Mouse (Mus musculus) spleen, postnatal 4 days (tissue): Measurements from ENCODE around the gene Dhrs7c.

ENCODE experiments used
- DNase-seq, 2 experiments: peaks; one replicate each; pipeline ENCODE4 v3.0.0; 2022; ENCODE audit warnings: low spot score in 2 of 2

Dhrs7c gene

DNA sequence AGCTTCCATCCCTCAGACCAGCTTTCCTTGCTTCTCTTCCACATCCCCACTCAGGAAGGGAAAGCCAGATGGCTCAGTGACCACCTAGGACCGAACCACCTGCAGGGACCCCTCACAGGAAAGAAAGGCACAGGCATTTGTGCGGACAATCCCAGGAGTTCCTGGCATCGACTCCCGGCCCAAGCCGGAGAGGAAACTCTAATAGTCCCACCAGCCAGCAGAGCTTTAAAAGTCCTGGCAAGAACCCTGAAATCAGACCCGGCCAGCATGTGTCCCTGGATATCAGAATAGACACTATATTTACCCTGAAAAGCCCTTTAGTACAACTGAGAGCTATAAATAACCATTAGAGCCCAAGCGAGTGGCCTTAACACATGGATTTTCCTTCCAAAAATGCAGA lies at the start of gene Dhrs7c:
Dhrs7c (plus strand) TSS at position 257 of the 400 bp plus-strand sequence.
- DNase-seq, result no peak

DNA sequence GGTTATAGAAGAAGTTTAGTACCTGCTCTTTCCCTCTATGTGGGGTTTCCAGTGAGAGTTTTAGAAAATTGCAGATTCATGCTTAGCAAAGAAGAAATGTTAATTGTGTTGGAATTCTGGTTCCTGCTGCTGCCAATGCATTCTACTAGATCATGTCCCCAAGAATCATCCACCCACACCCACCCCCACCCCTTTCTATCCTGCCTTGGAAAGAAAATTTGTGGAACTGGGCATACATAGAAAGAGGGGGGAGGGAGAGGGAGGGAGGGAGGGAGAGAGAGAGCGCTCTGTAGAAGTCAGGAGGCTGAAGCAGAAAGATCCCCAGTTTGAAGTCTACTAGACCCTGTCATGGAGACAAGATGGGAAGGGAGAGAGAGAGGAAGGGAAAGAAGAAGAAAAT lies 41.7 kb upstream of the Dhrs7c start:
- no peak for DNase-seq

DNA sequence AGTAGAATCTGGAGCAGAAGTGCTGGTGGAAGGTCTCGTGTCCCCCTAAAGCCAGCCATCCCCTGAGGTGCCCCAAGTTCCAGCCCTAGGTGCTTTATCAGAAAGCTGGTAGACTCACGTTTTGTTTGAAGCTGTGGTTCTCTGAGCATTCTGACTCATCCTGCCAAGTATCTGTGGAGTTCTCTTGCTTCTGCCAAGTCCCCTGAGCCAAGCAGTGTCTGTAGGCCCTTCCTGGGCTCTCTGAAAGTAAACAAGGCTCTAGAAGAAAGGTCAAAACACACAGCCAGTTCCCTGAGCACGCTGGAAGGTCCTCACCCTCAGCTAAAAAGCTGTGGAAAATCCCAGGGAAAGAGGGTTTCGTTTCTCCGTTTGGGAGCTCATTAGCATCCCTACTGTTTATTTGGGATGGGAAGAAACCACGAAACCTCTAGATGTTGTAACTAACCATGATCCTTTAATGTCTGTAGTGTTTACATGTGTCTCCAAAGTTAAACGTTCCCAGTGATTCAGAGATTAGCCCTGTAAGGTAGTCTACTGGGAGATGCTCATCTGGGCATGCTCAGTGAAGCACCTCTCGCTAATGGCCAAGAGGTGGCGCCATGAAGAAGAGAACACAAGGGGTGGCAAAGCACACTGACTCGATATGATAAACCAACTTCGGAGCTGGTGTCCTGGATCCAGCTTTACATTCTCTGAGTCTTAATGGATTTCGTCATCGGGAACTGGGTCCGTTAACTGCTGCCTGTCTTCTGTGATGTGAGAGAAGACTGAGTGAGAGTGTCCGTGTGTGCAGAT lies 40.4 kb upstream of the Dhrs7c start:
- DNase-seq, result no peak

DNA sequence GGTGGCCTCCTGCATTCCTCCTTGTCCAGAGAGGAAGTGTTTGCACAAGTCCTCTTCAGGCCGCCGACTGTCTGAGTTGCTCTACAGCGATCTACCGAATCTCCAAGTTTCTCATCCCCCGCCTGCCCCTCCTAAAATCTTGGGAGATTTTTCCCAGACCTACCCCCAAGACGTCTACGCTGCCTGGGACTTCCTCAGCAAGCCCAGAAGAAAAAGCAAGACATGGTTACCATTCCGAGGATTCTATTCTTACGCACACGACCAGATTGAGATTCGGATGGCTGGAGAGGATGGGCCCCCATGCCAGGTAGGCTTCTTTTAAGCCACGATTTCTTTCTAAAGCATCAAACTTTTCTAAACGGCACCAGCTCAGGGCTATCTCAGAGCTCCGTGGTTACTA lies 26.9 kb upstream of the Dhrs7c start, which contains the start of gene Glp2r:
Glp2r (minus strand) TSS at position 101 of the 400 bp plus-strand sequence.
- DNase-seq, result no peak

DNA sequence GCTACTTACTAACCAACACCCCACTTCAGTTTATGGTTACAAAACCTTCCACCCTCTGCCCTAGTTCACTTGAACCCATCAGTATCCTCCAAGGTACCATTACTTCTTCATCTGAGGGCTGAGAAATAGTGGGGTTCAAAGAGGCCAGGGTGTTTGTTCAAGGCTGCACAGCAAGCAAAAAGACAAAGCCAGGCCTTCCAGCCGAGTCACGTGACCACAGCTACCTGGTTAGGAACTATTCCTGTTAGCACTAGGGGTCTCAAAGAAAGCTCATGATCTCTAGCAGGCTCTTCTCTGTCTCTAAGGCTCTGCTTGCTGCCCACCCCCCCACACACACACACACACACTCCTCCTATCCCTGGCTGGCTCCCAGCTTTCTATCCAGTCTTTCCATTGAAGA lies 26.3 kb upstream of the Dhrs7c start:
- no peak for DNase-seq

DNA sequence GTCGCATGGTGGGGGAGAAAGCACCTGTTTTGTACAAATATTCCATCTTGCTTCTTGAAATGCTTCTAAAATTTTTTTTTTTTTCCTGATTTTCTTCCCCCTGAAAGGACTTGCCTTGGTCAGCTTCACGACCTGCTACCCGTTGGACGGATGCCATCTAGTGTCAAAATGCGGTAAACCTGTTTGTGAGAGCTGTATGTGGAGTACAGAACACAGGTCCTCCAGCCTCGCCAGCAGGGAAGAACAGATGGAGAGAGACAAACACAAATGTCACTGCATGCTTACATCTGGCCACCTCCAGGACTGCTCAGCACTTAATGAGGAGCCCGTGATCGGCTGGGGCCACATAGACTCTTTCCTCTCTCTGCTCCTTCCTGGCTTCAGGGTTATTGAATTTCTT lies 25.4 kb upstream of the Dhrs7c start:
- no peak for DNase-seq

DNA sequence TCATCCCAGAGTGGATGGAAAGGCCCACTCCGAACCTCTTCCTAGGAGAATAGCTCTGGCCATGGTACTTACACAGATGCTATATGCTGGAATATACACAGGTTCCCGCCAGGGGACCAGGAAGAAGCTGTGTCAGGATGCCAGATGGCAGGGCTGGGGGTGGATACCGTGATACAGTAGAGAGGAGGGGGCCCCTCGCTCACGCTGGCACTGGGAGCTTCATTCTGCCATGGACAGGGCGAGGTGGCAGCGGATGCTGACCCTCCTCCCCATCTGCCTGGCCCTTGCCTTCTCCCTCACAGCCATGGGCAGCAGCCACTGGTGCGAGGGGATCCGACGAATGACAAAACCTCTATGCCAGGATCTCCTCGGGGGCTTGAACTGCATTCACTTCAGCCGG lies 23.6 kb upstream of the Dhrs7c start, which contains the start of gene Gsg1l2:
Gsg1l2 (plus strand) TSS at position 230 of the 400 bp plus-strand sequence.
- DNase-seq, result no peak

DNA sequence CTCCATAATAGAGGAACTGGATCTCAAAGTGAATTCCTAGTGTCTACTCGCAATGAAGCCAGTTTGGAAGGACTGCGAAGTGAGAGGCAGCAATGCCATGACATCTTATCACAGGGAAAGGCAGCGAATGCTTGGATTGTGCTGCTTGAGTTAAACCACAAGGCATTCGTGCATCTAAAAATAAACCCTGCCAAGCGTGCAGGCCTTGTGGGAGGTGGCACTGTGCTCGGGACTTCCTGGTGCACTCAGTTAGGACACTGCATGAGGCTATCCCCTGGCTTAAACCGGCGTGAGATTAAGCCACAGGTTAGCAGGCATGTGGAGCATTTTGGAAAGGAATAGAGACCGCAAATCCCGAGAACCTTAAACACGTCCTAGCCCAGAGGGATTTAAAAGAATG lies 7.8 kb upstream of the Dhrs7c start:
- no peak for DNase-seq

DNA sequence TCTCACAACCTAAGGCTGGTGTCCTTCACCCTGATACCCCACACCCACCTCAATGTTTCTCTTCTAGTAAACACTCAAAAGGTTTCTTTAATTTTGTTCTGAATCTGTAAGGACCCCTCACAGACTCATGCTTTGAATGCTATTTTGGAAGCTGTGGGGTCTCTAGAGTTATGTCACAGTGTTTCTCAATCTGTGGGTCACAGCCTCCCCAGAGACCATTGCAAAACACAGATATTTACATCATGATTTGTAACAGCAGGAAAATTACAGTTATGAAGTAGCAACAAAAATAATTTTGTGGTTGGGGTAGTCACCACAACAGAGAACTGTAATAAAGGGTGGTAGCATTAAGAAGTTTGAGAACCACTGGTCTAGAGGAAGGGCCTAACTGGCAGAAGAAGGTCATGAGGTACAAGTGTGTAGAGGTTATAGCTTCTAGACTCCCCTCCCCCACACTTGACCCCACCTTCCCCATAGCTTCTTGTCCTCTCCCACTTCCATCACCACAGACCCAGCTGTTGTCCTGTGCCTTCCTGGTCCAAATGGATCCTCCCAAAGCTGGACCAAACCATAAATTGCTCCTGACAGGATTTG lies 2.2 kb downstream of the Dhrs7c start:
- DNase-seq, result no peak

DNA sequence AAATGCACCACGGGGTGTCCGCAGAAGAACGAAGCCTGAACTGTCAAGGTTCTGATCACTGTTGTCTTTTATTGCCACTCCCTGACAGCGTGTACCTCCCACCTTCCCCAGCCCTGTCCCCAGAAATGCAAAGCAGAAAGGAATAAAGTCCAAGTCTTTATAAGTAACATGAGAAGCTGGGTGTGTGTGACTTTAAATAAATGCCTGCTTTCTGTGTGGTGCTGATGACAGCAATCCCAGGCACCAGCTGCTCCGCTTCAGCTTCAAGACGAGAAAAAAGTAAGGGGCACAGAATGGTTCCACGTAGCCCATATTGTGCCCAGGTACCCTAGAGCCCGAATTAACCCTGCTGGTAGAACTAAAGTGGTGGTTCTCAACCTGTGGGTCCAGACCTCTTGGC lies 3.2 kb downstream of the Dhrs7c start:
- no peak for DNase-seq

DNA sequence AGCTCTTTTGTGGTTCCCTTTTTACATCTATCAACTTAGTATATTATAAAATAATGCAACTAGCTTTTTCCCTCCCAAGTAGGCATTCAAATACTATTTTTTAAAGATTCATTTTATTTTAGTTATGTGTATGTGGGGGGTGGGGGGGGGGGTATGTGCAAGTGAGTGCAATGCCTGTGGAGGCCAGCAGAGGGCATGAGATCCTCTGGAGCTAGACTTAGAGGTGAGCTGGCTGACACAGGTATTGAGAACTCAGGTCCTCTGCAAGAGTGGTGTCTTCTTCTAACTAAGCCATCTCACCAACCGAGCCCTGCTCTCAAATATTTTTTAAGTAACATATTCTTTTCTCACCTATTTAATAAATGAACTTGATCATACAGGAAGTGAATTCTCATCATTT lies 7.6 kb downstream of the Dhrs7c start:
- no peak for DNase-seq

DNA sequence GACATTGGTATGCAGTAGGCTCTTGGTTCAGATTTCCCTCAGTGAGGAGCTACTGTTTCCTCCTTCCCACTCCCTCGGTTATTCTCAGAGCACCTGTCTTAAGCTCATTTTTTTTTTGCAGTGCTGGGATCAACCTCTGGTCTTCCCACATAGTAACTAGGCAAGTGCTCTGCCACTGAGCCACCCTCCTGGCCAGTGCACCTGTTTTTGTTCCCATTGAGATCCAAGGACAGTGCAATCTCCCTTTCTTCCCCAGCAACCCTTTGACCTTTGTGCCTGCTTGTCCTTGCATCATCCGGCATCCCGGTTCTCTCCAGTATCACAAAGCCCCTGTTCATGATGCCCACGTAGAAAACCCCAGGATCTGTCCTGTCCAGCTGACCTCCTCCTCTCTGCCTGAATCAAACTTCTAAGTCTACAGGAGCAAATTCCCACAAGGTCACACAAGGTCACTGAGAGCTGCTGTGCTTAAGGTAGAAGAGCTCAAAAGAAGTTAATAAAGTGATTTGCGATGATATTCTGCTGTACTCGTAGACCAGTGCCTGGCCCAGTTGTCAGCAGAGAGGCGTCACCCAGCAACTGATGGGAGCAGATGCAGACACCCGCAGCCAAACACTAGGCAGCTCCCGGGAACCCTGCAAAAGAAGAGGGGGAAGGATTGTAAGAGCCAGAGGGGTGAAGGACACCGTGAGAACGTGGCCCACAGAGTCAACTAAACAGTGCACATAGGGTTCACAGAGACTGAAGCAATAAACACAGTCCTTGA lies 9.0 kb downstream of the Dhrs7c start:
- no peak for DNase-seq

DNA sequence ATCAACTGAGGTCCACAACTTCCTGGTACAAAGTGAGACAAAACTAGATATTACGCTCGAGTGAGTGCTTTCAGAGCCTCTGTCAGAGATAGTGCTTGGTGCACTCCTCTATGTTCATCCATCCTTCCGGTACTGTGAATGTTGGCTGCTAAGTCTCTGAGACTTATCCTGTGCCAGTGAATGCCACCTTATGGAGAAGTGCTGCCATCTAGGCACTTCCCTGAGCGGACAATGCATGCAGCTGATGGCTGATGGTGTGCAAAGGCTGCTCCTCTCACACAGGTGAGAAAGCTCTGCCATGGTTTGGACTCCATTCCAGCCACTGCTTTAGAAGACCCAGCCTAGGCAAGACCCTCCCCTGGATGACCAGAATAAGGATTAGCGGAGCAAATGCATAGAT lies 10.1 kb downstream of the Dhrs7c start:
- DNase-seq, result no peak

DNA sequence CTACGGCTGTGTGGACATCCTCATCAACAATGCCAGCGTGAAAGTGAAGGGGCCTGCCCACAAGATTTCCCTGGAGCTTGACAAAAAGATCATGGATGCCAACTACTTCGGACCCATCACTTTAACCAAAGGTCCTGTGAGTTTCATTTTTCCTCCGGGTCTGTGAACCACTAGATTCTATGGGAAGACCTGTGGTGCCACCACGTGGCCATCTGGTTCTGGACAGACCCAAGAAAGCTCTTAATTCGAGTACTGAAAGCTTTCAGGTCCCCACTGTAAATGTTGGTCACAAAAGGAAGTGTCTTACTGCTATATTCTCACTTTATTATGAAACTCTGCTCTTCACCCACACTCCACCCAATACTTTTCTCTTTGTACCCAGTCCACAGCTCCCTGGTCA lies 13.5 kb downstream of the Dhrs7c start:
- no peak for DNase-seq

DNA sequence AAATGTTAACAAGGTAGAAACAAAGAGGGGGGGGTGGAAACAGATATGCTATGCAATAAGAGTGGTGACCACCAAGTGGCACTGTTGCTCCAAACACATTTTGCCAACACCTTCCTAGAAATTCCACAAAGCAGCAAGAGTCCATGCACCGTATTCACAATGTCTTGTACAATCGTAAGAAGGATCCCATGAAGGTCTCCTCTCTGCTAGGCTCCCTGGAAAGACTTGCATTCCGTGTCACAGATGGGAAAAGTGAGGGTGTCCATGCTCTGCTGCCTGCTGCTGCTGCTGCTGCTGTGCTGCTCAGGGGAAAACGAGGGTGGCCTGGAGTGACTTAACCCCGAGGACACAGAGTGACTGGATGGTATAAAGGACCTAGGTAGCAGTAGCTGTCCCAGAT lies 21.6 kb downstream of the Dhrs7c start:
- DNase-seq, result no peak

DNA sequence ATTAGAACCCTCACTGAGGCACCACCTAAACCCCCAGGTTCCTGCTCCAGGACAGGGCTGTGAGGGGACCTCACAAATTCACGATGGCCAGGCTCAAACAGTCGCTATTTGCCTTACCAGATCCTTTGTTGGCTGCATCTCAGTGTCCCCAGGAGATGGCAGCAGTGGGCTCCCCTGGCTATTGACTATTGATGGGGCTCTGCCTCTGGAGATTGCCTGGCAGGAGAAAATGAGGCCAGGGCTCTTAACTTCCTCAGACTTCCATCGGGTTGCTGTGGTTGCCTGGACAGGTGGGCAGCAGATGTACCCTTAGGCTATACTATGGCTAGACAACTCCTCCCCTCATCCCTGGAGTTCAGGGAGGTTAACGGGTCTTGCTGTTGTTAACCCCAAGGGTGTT lies 22.2 kb downstream of the Dhrs7c start:
- no peak for DNase-seq

DNA sequence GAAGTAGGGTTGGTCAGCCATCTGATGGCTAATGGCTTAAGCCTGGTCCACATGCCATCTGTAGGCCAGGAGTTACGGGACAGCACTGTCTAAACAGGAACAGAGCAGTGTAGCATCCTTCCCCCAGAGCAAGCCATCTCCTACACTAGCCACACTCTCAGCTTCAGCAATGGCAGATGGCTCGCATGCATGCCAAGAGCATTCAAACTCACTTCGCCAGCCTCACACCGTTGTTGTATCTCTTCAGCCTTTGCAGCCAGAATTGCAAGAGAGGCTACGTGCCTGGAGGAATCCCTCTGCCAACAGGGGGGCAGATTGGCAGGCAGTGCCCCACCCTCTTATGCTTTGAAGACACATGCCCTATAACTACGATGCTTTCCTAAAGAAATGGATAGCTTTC lies 23.6 kb downstream of the Dhrs7c start:
- no peak for DNase-seq

DNA sequence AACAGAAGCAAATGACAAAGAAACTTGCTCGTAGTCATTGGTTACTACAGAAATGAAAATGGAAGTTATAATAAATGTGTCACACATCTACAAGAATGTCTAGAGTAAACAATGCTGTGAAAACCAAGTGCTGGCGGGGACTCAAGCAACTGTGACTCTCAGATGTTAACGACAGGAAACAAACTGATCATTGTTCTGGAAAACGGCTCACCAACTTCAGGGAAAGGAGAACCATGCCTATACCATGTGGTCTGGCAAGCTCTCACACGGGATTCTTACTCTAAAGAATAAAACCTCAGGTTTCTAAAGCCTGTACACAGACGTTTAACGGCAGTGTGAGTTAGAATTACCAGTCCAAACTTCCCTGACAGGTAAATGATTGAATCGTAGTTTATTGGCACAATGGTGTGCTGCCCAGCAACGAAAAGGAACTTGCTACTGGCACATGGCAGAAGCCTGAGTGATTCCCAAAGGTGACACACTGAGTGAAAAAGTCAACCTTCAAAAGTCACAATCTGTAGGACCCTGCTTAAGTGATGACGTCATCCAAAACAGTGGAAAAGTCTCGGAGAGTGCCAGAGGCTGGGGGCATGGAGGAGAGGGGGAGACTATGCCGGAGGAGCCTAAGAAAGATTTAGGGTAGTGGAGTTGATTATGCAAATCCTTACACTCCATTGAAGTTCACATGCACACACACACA lies 30.5 kb downstream of the Dhrs7c start:
- no peak for DNase-seq

DNA sequence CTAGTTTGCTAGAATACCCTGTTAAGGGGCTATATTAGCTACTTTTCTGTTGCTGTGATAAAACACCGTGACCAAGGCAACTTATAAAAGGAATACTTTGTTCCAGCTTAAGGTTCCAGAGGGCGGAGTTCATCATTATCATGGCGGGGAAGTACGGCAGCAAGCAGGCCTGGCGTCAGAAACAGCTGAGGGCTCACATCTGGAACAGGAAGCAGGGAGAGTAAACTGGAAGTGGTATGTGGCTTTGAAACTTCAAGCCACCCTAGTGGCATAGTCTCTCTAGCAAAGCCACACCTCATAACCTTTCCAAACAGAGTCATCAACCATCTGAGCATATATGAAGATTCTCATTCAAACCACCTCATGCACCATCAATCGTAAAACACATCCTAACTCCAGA lies 31.5 kb downstream of the Dhrs7c start:
- no peak for DNase-seq

DNA sequence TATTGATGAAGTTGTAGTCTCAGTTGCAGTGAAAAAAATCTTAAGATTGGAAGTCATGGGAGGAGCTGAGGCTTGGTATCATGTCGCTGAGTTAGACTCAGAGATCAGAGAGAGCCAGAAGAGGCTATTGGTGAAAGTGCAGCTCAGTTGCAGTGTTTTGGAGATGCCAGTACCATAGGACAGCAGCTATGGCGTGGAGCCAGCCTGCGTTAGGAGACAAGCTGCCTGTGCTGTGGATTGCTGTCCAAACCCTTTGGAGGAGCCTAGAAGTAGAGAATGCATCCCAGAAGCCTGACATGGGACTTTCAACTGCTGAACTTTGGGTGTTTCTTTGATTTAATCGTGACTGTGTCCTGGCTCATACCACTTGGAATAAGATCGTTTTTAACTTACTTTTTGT lies 33.8 kb downstream of the Dhrs7c start:
- DNase-seq, result no peak

DNA sequence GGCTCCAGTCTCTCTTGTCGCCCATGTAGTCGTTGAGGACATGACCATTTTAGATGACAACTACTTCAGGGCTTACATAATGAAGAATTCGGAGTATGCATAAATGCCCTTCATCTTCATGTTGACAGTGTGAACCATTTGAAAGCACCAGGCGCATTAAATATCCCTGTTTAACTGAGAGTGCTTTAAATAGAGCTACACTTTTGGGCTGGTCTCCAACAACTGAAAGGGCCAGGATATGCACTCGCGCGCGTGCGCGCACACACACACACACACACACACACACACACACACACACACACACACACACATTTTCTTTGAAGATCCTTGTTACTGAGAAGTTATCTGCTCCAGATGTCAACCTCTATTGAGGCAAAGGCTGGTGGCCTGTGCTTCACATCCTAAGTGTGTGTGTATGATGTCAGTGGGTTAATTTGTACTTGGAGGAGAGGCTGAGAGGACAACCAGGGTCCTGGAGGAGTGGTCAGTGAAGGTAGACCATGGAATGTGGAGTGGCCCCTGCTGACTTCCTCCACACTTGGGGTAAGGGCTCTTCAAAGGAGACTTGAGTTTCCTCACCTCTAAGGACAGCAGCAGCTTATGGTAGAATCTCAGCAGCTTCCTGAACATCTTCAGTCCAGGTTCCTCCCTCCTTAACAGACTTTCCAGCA lies 37.6 kb downstream of the Dhrs7c start:
- DNase-seq, result no peak

DNA sequence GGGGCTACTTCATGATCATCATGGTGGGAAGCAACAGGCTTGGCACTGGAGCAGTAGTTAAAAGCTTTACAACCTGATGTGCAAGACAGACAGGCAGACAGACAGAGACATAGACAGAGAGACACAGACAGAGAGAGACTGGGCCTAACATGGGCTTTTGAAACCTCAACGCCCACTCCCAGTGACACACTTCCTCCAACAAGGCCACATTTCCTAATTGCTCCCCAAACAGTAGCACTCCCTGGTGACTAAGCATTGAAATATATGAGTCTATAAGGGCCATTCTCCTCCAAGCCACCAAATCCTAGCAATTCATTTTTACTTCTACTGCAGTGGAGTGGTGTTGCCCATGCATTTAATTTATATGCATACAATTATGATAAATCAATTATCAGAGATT lies 41.8 kb downstream of the Dhrs7c start:
- DNase-seq, result no peak
